Mouse (Mus musculus): ENCODE results near the gene Gm17728. TPM values are rescaled to one million over a fixed set of nuclear protein-coding genes. Genes with fewer than 3 reads are reported as not detected.
"Not testable (repeated sequence)": the region's sequence is repeated elsewhere in the genome, so short reads cannot be mapped to it uniquely, and the experiment has no call there.

Gm17728 gene
- polyA plus RNA-seq (2016; fragmentation: Nextera tagmentation; extraction: Ambion mirVana) = not detected in 2 replicates

DNA sequence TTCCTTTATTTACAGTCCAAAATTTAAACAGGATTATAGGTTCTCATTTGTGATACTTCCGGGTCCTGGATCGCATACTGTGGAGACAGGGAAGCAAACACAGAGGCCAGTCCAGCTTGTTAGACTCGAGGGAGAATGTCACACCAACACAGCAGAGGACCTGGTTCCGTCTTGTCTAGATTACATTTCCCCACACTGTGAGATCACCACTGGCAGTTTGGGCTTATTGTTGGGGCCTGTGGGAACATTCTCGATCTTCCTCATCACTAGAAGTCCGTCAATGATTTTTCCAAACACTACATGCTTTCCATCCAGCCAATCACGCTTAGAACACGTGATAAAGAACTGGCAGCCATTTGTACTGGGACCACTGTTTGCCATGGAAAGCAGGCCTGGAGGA is at the start of gene Gm17728:
Gm17728 (plus strand) TSS at position 301 of the 400 bp plus-strand sequence.
- not testable (repeated sequence) for DNase-seq (ENCODE audit: low spot score); H3K4me1 ChIP-seq (replicated peaks); H3K4me3 ChIP-seq; H3K27ac ChIP-seq; H3K36me3 ChIP-seq; H3K9me3 ChIP-seq; H3K27me3 ChIP-seq (ENCODE audit: insufficient read depth, poor library complexity, severe bottlenecking)
- WGBS = 91% methylated on average over 8 of the region's 8 CpGs

DNA sequence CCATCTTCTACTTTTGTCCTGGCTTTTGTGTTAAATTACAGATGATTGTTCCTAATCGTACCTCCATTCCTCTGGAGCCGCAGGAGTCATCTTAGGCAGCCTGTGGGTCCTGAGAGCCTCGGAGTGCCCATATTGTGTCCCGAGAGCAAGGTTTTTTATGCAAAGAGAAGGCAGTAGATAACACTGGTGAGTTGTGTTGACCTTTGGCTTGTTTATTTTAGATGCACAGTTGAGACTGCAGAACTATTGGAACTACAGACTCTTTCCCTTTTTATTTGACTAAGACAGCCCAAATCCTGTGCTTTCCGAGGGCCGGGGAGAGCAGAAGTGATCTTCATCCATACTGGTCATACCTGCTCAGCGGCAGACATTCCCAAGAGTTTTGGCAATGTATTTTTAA is 24.4 kb upstream of the Gm17728 start:
- no peak for DNase-seq (ENCODE audit: low spot score)
- Histone ChIP-seq H3K27me3 (ENCODE audit: insufficient read depth, poor library complexity, severe bottlenecking) (no peaks in the 10 kb centered on the region), H3K36me3 (no peaks in the 10 kb centered on the region), H3K27ac (no peak overlapping the region), H3K9me3 (no peaks in the 10 kb centered on the region), H3K4me1 (replicated peaks) (no peaks in the 10 kb centered on the region), H3K4me3 (no peak overlapping the region)
- 83% methylated on average over 7 of the region's 7 CpGs for WGBS

DNA sequence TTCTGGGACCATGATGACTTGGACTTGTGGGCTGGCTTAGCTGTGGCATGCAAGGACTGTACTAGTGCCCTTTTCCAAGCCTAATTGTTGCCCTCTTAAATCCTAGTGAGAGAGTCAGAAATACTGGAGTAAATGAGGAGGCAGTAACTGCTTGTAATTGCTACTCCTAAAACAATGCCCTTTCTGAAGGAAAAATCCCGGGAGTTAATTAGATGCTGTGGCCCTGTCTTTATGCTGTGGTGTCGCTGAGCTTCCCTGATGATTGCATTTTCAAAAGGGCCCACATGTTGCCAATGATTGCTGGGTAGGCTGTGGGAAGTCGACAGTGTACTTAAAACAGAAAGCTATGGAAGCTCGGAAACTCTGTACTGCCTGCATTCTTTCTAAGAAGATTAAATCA is 23.3 kb upstream of the Gm17728 start:
- Histone ChIP-seq H3K4me1 (replicated peaks) (no peaks in the 10 kb centered on the region), H3K27me3 (ENCODE audit: insufficient read depth, poor library complexity, severe bottlenecking) (no peaks in the 10 kb centered on the region), H3K4me3 (no peak overlapping the region), H3K36me3 (no peaks in the 10 kb centered on the region), H3K27ac (no peak overlapping the region), H3K9me3 (no peaks in the 10 kb centered on the region)
- 50% methylated on average over 4 of the region's 4 CpGs for WGBS
- no peak for DNase-seq (ENCODE audit: low spot score)

DNA sequence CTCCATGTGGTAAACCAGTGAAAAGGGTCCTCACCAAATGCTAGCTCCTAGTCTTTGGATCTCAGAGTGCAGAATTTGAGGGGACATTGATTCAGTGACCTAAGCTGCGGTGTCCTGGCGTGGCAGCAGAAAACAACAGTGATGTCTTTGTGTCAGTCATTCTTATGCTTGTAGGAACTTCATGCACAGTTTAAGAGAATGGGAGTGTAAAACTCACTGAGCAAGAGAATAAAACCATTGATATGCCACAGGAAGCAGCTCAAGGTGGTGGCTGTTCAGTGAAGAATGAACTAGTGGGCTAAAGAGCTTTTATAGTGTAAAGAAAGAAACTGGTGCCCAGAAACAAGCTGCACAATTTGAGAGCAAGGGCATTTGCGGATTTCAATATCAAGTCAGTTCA is 17.9 kb upstream of the Gm17728 start:
- Histone ChIP-seq H3K9me3 (no peaks in the 10 kb centered on the region), H3K36me3 (no peaks in the 10 kb centered on the region), H3K27ac (no peak overlapping the region), H3K4me1 (replicated peaks) (no peaks in the 10 kb centered on the region), H3K4me3 (no peak overlapping the region), H3K27me3 (ENCODE audit: insufficient read depth, poor library complexity, severe bottlenecking) (no peaks in the 10 kb centered on the region)
- no peak for DNase-seq (ENCODE audit: low spot score)
- 84% methylated on average over 3 of the region's 3 CpGs for WGBS

DNA sequence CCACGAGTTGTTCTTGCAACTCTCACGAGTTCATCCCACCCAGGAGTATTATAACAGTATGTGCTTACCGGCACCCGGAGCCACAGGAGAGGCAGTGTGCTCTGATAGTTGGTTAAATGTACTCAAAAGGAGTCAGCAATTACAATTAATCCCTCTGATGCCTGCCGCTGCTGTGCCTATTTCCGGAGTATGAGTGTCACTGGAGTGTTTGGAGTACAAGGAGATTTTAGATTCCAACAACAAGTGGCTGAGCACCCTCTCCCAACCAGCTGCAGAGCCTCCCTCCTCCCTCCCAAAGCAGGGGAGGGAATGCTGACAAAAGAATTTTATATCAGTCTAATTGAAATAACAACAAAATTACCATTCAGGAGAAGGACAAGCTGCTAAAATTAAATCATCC is 14.2 kb upstream of the Gm17728 start:
- H3K4me1 ChIP-seq (replicated peaks) = no peaks in the 10 kb centered on the region
- H3K27ac ChIP-seq = no peak overlapping the region
- H3K36me3 ChIP-seq = no peaks in the 10 kb centered on the region
- WGBS = 77% methylated on average over 6 of the region's 6 CpGs
- no peaks in the 10 kb centered on the region for H3K27me3 ChIP-seq (ENCODE audit: insufficient read depth, poor library complexity, severe bottlenecking)
- H3K4me3 ChIP-seq = no peak overlapping the region
- H3K9me3 ChIP-seq = no peaks in the 10 kb centered on the region
- DNase-seq (ENCODE audit: low spot score) = no peak

DNA sequence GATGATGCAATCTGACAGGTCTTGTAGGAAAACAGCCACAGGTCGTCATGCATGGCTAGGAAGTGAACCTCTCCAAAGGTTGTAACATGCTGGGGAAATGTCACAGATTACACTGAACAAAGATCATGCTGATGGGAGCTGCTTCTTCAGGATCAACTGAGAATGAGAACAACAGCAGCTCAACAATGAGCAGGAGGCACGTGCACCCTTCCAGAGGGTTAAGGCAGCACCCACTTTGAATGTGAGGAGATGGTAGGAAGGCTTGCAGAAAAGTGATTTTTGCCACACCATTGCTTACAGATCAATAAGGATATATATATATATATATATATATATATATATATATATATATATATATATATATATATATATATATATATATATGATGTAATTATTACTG is 2.8 kb upstream of the Gm17728 start:
- no peaks in the 10 kb centered on the region for H3K4me1 ChIP-seq (replicated peaks)
- no peak overlapping the region for H3K4me3 ChIP-seq
- no peak overlapping the region for H3K27ac ChIP-seq
- 67% methylated on average over 2 of the region's 2 CpGs for WGBS
- no peaks in the 10 kb centered on the region for H3K36me3 ChIP-seq
- no peaks in the 10 kb centered on the region for H3K27me3 ChIP-seq (ENCODE audit: insufficient read depth, poor library complexity, severe bottlenecking)
- no peak for DNase-seq (ENCODE audit: low spot score)
- H3K9me3 ChIP-seq = peaks cover 9% of the 10 kb centered on the region

DNA sequence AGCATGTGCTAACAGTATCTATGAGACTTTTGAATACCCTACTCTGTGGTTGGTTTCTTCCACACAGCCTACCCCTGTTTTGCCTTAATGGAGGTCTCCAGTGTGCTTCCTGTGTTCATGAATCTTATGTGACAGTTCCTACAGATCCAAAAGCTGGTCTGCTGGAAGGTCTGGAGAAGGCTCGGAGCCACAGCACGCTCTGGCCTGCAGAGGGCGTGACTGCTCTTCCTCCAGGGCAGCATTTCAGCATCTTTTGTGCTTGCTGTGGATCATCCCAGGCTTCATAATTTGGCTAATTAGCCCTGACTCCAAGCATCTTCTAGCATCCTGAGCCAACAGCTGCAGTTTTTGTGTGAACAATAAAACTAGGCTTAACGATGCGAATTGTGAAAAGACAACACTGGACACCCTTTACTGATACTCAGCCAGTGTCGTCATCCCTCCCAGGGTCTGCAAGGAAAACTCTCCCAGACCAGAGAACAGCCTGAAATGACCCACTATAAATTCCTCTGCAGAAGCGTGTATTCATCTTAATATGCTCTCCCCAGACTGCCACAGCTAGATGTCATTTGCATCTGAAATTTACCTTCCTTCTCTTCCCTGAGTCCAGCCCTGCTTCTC is 6.6 kb downstream of the Gm17728 start:
- Histone ChIP-seq H3K36me3 (no peaks in the 10 kb centered on the region), H3K9me3 (peaks cover 2% of the 10 kb centered on the region; the same call in 1 of the 2 replicates), H3K4me3 (no peak overlapping the region), H3K27me3 (ENCODE audit: insufficient read depth, poor library complexity, severe bottlenecking) (no peaks in the 10 kb centered on the region), H3K4me1 (replicated peaks) (0 out of 2 replicates have a peak, but pooled peaks cover 4% of the 10 kb centered on the region), H3K27ac (peak overlapping the region; percentile 16; the same call in 1 of the 2 replicates)
- WGBS = 76% methylated on average over 7 of the region's 7 CpGs
- DNase-seq (ENCODE audit: low spot score) = peak; percentile 19

DNA sequence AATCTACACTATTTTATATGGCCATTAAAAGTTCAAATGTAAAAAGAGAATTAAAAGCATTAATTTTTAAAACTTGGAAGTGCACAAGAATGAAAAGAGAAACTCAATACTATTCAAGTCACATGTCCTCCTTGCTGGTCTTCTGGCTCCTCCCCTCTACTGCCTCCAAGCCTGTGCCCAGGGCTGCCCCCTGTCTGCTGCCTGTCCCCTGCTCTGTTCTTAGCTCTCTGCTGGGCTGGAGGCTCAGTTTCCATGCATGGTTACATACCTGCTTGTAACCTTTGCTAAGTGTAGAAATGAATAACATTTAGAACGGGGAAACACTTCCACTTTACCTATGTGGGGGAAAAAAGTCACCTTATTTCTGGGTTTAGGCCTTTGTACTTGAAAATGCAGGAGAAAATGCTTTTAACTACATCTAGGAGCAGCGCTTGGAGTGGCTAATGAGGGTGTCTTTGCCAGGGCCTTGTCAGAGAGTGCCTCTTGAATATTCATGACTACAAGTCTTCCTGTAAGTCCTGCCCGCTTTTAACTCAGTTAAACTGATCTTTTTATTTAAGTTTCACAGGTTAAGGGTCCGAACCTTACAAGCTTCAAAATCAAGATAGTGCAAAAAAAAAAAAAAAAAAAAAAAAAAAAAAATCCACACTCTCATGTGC is 18.3 kb downstream of the Gm17728 start:
- no peak for DNase-seq (ENCODE audit: low spot score)
- H3K9me3 ChIP-seq = no peaks in the 10 kb centered on the region
- H3K4me3 ChIP-seq = no peak overlapping the region
- H3K27ac ChIP-seq = no peak overlapping the region
- H3K4me1 ChIP-seq (replicated peaks) = peaks cover 8% of the 10 kb centered on the region; the same call in 1 of the 2 replicates
- 71% methylated on average over 4 of the region's 4 CpGs for WGBS
- H3K27me3 ChIP-seq (ENCODE audit: insufficient read depth, poor library complexity, severe bottlenecking) = no peaks in the 10 kb centered on the region
- no peaks in the 10 kb centered on the region for H3K36me3 ChIP-seq

DNA sequence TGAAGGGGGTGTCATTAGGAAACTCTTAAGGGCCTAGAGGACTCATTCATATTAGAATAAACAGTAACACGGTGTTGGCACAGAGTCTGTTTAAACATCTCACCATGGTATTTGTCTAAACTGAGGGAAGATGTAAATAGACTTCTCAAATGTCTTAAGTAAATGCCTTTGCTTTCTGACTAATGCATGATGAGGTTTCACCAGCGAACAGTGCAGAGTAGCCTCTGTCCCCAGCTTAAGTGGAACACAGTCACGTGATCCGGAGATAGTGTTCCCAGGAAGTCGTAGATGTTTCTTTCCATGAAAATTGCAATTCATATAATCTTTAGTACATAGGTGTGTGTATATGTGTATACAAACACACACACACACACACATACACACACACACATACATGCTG is 34.5 kb downstream of the Gm17728 start:
- H3K27ac ChIP-seq = no peak overlapping the region
- no peaks in the 10 kb centered on the region for H3K4me1 ChIP-seq (replicated peaks)
- H3K36me3 ChIP-seq = no peaks in the 10 kb centered on the region
- no peaks in the 10 kb centered on the region for H3K9me3 ChIP-seq
- no peaks in the 10 kb centered on the region for H3K27me3 ChIP-seq (ENCODE audit: insufficient read depth, poor library complexity, severe bottlenecking)
- WGBS = 88% methylated on average over 5 of the region's 5 CpGs
- DNase-seq (ENCODE audit: low spot score) = no peak
- no peak overlapping the region for H3K4me3 ChIP-seq

DNA sequence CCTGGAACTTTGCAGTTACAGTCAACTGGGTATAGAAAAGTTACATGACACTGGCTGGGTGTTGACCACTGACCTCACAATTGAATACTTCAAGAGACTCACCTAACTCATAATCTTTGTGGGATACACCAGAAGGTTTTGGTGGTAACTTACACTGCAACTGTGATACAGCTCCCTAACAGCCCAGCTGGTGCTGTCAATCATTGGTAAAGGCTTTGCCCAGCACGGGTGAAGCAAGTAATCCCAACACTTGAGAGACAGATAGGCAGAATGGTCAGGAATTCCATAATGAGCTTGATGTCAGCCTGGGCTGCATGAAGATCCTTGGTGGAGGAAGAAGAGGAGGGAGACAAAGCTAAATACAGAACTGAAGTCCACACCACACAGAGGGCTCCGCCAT is 39.0 kb downstream of the Gm17728 start:
- H3K4me3 ChIP-seq = no peak overlapping the region
- DNase-seq (ENCODE audit: low spot score) = no peak
- no peak overlapping the region for H3K27ac ChIP-seq
- no peaks in the 10 kb centered on the region for H3K9me3 ChIP-seq
- no peaks in the 10 kb centered on the region for H3K4me1 ChIP-seq (replicated peaks)
- H3K36me3 ChIP-seq = no peaks in the 10 kb centered on the region
- H3K27me3 ChIP-seq (ENCODE audit: insufficient read depth, poor library complexity, severe bottlenecking) = no peaks in the 10 kb centered on the region
- 68% methylated on average over 2 of the region's 2 CpGs for WGBS

Other genes with a start within 250 kb of the Gm17728 start
- 0.06 TPM in 1 of 2 replicates, not detected in the other for gene Pabpc6, start 247.7 kb downstream of the Gm17728 start, polyA plus RNA-seq (2016; fragmentation: Nextera tagmentation; extraction: Ambion mirVana)

Data from hindbrain, embryonic 10.5 days (tissue).